Mouse (Mus musculus): Measurements from ENCODE around the gene Kif1bp. TPM values are rescaled to one million over a fixed set of nuclear protein-coding genes. Genes with fewer than 3 reads are reported as not detected.
"Not testable (repeated sequence)": the region's sequence is repeated elsewhere in the genome, so short reads cannot be mapped to it uniquely, and the experiment has no call there.

Gene Kif1bp
- polyA plus RNA-seq, 1 experiment: 1.2 TPM

DNA sequence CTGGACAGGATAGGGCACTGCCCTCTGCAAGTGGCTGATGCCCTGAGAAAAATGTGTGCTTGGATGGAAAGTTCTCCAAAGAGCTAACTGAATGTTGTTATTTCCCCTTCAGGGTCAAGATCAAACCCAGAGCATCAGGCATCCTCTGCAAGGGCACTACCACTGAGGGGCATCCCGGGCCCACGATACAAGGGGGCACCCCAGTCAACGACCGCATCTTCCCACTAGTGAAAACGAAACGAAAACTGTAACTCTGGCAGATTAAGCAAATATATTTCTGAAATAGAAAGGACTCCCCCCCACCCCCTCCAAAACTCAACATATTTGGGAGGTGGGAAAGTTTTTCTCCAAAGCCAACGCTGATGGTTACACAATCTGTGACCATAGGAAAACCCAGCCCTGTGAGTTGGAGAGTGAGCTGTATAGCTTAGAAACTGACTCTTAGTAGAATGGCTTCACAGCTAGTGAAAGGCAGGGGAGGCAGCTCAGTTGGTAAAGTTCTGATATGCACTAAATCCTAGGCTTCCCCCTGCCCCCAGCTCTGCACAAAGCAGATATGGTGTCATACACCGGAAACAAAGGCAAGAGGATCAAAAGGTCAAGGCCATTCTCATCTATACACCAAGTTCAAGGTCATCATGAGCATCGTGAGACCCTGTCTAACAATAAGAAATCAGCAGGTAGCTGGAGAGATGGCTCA lies 77.2 kb downstream of the Kif1bp start:
- TF ChIP-seq GATA1 (IDR thresholded peaks at IDR 0.05; ENCODE audit: low read length) (no peak), TAL1 (IDR thresholded peaks at IDR 0.05; ENCODE audit: low read length) (no peak)
- H3K36me3 ChIP-seq (ENCODE audit: control insufficient read depth): no peaks in the 10 kb centered on the region
- H3K9me3 ChIP-seq (ENCODE audit: control insufficient read depth, low read length): no peaks in the 10 kb centered on the region
- H3K4me3 ChIP-seq (replicated peaks): no peak overlapping the region
- H3K4me1 ChIP-seq (ENCODE audit: control insufficient read depth): peaks cover 56% of the 10 kb centered on the region
- H3K27me3 ChIP-seq (ENCODE audit: control insufficient read depth): no peaks in the 10 kb centered on the region

- Histone ChIP-seq H3K4me3 (replicated peaks) (no peak overlapping the region), H3K9me3 (ENCODE audit: control insufficient read depth, low read length) (no peaks in the 10 kb centered on the region), H3K4me1 (ENCODE audit: control insufficient read depth) (peaks cover 50% of the 10 kb centered on the region), H3K27me3 (ENCODE audit: control insufficient read depth) (no peaks in the 10 kb centered on the region), H3K36me3 (ENCODE audit: control insufficient read depth) (no peaks in the 10 kb centered on the region)
- TF ChIP-seq GATA1 (IDR thresholded peaks at IDR 0.05; ENCODE audit: low read length): no peak
- TF ChIP-seq TAL1 (IDR thresholded peaks at IDR 0.05; ENCODE audit: low read length): no peak
Measured at GRCm38 (mm10) chr10:62500088-62500915, 78.0 kb downstream of the Kif1bp start.

DNA sequence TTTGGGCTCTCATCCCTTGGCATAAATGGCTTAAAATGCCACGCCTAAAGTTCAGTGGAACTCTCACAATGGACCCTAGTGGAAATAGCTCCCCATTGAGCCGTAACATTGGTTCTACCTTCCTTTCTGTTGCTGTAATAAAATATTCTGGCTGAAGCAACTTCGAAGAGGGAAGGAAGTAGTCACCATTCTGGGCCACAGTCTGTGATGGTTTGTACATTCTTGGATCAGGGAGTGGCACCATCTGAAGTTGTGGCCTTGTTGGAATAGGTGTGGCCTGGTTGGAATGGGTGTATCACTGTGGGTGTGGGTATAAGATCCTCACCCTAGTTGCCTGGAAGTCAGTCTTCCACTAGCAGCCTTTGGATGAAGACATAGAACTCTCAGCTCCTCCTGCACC lies 86.6 kb downstream of the Kif1bp start:
- H3K36me3 ChIP-seq (ENCODE audit: control insufficient read depth); H3K27me3 ChIP-seq (ENCODE audit: control insufficient read depth); H3K9me3 ChIP-seq (ENCODE audit: control insufficient read depth, low read length): not testable (repeated sequence)

More for the DNA sequence above, 86.6 kb downstream of the Kif1bp start:
- H3K4me1 ChIP-seq (ENCODE audit: control insufficient read depth): peaks cover 31% of the 10 kb centered on the region
- H3K4me3 ChIP-seq (replicated peaks): not testable (repeated sequence)

Other genes starting within 250 kb of the Kif1bp start
- gene Hk1, start 198.5 kb downstream of the Kif1bp start, polyA plus RNA-seq (2012): 47.9 and 53.6 TPM in 2 replicates
- gene Hkdc1, start 156.0 kb downstream of the Kif1bp start, polyA plus RNA-seq (2012): 0.01 TPM in 2 replicates
- gene 4930507D05Rik, start 129.0 kb downstream of the Kif1bp start, polyA plus RNA-seq (2012): not detected in 2 replicates
- gene Supv3l1, start 128.7 kb downstream of the Kif1bp start, polyA plus RNA-seq (2012): 1.4 and 2.5 TPM in 2 replicates
- gene Vps26a, start 91.7 kb downstream of the Kif1bp start, polyA plus RNA-seq (2012): 1.4 and 1.5 TPM in 2 replicates
- 0.97 and 2.5 TPM in 2 replicates for gene Srgn, start 51.0 kb downstream of the Kif1bp start, polyA plus RNA-seq (2012)
- 2.1 and 3.2 TPM in 2 replicates for gene Ddx21, start 23.8 kb upstream of the Kif1bp start, polyA plus RNA-seq (2012)
- 4.4 and 5.6 TPM in 2 replicates for gene Ddx50, start 72.8 kb upstream of the Kif1bp start, polyA plus RNA-seq (2012)
- not detected in 2 replicates for gene Stox1, start 147.7 kb upstream of the Kif1bp start, polyA plus RNA-seq (2012)
- 0.51 and 0.70 TPM in 2 replicates for gene Ccar1, start 213.8 kb upstream of the Kif1bp start, polyA plus RNA-seq (2012)